Mouse (Mus musculus): Measurements from ENCODE around the gene Stambpl1.

DNA sequence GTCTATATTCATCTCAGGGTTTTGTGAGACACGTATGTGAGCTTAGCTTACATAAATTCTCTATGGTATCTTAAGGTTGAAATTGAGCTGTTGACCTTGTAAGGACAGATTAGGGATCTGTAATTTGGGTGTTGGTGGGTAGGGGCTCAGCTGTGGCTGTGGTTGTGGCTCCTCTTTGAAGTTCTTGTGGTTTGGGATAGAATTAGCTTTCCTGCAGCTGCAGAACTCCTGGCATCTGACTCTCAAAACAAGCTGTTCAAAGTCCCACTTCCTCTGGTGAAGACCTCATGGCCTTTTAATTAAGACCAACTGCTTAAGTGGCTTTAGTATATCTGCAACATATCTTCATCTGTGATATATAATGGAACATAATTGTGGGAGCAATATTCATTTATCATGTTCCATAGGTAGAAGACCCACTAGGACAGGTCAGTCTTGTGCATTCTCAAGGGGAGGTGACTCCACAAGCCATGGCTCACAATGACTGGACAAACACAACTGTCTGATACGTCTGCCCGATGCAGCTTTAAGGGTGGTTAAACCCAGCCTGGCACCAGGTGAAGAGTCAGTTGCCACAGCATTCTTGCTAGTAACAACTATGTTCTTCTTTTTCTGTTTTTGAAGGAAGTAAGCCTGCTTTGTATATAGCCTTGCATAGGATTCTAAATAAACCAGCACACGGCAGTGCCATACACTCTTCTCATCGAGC is 27.4 kb downstream of the Stambpl1 start:
- TF ChIP-seq FLI1 (IDR thresholded peaks at IDR 0.05; ENCODE audit: low read length): no peak
- no peak for TF ChIP-seq GATA1 (IDR thresholded peaks at IDR 0.05; ENCODE audit: borderline replicate concordance, low read length)
